Comparison of ENCODE assay signal across 17 mouse cellular contexts in the genomic region with DNA sequence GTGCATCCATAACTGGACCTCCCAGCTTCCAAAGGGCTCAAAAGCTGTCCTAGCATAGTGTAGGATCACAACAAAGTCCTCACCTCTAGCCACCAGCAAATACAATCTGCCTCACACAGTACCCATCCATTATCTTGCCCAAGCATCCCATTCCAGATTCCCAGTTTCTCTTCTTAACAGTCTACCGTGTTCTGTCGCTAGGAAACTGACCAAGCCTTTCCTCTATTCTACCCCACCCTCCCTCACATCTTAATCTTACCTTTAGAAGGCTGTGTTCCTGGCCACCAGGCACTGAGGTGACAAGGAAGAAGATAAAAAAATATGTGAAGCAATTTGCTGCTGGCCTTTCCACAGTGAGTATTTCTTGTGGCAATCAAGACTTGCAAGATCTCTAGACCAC. TPM values are rescaled to one million over a fixed set of nuclear protein-coding genes. Genes with fewer than 3 reads are reported as not detected.
"Had no signal": no experiment of that assay in that cellular context is flagged by ENCODE, and none has a peak within 500 bp of the region (broad histone marks: within the 10 kb centered on the region; RNA-seq: fewer than 3 reads in every experiment).

No protein-coding gene starts in this region.

- H3K4me1 ChIP-seq: stomach, embryonic 15.5 days had no signal

- H3K27ac ChIP-seq: neural tube, embryonic 12.5 days; neural tube, embryonic 13.5 days; neural tube, embryonic 15.5 days; stomach, embryonic 15.5 days had no signal

- DNase-seq: retina, postnatal 1 day; right cerebral cortex, adult 18-20 months; right cerebral cortex, postnatal 14 days; right cerebral cortex, postnatal 25 days; right cerebral cortex, postnatal 4 days; spleen, adult 18-20 months; thymus, adult 18-20 months; thymus, adult 2 months; thymus, postnatal 14 days; thymus, postnatal 25 days; thymus, postnatal 36 days; thymus, postnatal 4 days had no signal

- H3K27me3 ChIP-seq: neural tube, embryonic 12.5 days; neural tube, embryonic 13.5 days; neural tube, embryonic 15.5 days; stomach, embryonic 15.5 days had no signal

- H3K9ac ChIP-seq: neural tube, embryonic 12.5 days; neural tube, embryonic 13.5 days; neural tube, embryonic 15.5 days; stomach, embryonic 15.5 days had no signal

- H3K4me2 ChIP-seq: neural tube, embryonic 12.5 days; neural tube, embryonic 13.5 days; neural tube, embryonic 15.5 days; stomach, embryonic 15.5 days had no signal

- H3K4me3 ChIP-seq: neural tube, embryonic 12.5 days; neural tube, embryonic 13.5 days; neural tube, embryonic 15.5 days; stomach, embryonic 15.5 days had no signal

- H3K36me3 ChIP-seq: neural tube, embryonic 12.5 days; neural tube, embryonic 13.5 days; stomach, embryonic 15.5 days had no signal

- H3K9me3 ChIP-seq: neural tube, embryonic 12.5 days; neural tube, embryonic 13.5 days; neural tube, embryonic 15.5 days; stomach, embryonic 15.5 days had no signal

RNA-seq across cellular contexts. Expression of a gene that starts 14.8 kb away (rescaled TPM):
- polyA plus RNA-seq: testis, adult 2 months had no signal
